Mouse (Mus musculus): ENCODE measurements at regions not wholly inside any gene's neighbourhood (a gene's known extent, or its start where the extent isn't known, plus 50 kb on each side); places are given as distances from the start of the nearest gene placed in this dataset.

- no peak for DNase-seq (ENCODE audit: low spot score in 2 of 2)
Measured at GRCm38 (mm10) chr3:34234391-34234790, 153.3 kb upstream of the Dnajc19 start.

DNA sequence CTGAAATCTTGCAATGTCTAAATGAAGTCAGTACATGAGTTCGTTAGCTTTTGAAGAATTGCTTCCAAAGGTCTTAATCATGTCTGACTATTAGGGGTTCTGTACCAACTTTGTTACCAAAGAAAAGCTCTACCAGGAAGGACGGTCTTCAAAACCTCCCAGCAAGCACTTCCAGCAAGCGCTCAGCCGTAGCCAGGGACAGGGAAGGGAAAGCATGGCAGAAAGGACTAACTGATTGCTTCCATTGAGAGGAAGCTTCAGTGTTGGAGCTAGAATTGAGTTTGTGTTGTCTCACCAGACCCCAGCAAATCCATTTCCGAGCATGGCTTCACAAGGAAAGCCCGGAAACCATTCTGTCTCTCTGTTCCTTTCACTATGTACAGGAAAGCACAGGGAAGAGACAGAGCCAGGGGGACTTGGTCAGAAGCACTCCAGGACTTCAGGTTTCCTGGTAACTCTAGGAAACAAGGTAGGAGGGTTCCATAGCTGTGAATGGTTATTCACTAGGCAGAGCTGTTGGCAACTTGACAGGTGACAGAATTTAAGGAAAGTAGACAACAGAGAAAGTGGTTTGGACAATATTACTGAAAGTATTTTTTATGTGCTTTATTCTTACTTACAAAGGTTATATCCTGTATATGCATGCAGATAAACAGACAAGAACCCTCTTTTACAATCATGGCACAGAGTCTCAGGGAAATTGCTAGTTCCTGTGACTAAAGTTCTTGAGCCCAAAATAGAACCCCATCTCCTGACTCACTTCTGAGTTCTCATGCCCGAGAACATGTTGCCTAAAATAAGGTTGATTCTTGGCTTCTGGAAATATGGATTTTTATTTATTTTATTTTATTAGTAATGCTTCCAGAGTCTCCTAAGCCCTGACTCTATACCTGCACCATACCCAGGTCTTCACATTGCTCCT, 151.5 kb upstream of the Dnajc19 start:
- no peak for DNase-seq (ENCODE audit: low spot score in 2 of 2)

DNA sequence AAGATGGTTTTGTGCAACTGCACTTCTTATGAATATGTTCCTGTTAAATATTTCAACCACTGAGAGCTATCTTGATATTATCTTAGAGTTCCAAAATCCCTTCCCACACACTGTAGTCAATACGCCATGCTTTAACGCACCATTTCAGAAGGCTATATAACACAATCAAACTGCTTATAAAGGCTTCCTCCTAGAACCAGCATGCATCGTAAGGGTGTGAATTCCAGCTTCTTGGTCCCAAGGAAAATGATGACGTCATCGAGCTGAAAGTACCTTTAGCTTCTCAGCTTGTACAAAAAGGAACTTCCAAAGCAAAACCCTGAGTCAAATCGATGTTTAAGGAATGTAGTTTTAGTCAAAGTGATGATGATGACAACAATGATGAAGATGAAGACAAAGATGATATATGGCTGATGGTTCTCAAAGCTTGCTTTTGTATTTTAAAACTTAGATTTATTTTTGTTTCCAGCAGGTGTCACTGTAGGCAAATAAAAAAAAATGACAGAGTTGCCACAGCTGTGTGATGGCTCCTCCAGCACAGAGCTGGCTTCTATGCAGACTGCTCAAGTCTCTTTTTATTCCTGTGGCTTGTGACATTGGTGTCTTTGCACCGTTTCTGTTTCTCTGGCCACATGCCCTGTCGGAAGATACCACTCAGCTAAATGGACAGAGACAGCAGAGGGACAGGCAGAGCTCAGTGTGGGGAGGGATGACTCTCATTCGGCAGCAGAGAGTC, 150.6 kb upstream of the Dnajc19 start:
- peak in 1 of 2 experiments; percentile 21 for DNase-seq (ENCODE audit: low spot score in 2 of 2)

- DNase-seq (ENCODE audit: low spot score in 2 of 2) = no peak
Measured at GRCm38 (mm10) chr3:34222291-34222690, 141.2 kb upstream of the Dnajc19 start.

GRCm38 (mm10) chr3:34219741-34220310, 138.7 kb upstream of the Dnajc19 start:
- DNase-seq (ENCODE audit: low spot score in 2 of 2) = no peak

- DNase-seq (ENCODE audit: low spot score in 2 of 2) = no peak
Measured at GRCm38 (mm10) chr3:34219096-34219495, 138.0 kb upstream of the Dnajc19 start.

DNA sequence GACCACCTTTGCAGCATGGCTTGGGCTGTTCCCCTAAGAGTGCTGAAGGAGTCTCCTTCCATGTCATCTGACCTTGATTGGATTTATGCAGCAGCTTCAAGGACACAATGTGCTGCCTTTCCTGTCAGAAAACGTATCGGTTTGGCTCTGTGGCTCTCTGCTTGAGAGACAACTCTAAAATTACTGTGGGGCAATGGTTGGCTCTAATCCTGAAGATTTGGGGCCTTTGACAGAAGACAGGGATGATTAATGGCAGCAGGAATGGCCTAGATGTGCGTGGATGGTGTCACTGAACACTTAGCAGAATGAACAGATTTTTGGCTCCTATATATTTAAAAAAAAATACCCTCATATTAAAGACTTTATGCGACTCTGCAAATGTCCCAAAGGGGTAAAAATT, 136.8 kb upstream of the Dnajc19 start:
- no peak for DNase-seq (ENCODE audit: low spot score in 2 of 2)

DNA sequence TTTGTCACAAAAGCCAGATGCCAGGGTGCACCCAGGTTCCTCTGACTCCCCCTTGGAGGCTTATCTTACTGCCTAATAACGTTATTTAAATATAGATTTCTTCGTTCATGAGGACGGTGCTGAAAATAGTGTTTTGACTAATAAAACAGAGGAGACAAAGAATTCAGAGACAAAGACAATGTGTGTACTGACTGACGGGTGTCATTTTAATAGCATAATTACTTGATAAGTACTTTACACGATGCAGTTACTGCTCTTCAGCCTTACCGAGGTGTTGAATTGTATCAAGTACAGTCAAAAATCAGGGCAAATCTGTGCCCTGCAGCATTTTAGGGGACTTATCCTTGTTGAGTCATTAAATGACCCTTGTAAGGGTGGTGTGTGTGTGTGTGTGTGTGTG, 133.1 kb upstream of the Dnajc19 start:
- DNase-seq (ENCODE audit: low spot score in 2 of 2) = no peak

GRCm38 (mm10) chr3:34206454-34206853, 125.3 kb upstream of the Dnajc19 start:
- DNase-seq (ENCODE audit: low spot score in 2 of 2) = no peak

GRCm38 (mm10) chr3:34198228-34198627, 117.1 kb upstream of the Dnajc19 start:
- DNase-seq (ENCODE audit: low spot score in 2 of 2) = peak; percentile 22 to 36

DNA sequence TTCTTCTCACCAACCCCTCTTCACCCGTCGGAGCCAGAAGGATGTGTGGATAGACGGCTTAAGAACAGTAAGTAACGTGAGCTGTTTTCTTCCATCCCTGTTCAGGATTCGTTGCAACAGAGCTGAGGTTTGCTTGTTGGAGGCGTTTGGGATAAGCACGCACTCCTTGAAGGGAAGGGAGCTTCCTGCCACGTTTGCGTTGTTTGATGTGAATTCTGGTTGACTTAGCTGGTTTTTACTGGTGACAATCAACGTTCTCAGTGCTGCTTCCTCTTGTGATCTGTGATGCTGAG, 116.0 kb upstream of the Dnajc19 start:
- no peak for DNase-seq (ENCODE audit: low spot score in 2 of 2)

GRCm38 (mm10) chr3:34196451-34197162, 115.5 kb upstream of the Dnajc19 start:
- no peak for DNase-seq (ENCODE audit: low spot score in 2 of 2)

DNA sequence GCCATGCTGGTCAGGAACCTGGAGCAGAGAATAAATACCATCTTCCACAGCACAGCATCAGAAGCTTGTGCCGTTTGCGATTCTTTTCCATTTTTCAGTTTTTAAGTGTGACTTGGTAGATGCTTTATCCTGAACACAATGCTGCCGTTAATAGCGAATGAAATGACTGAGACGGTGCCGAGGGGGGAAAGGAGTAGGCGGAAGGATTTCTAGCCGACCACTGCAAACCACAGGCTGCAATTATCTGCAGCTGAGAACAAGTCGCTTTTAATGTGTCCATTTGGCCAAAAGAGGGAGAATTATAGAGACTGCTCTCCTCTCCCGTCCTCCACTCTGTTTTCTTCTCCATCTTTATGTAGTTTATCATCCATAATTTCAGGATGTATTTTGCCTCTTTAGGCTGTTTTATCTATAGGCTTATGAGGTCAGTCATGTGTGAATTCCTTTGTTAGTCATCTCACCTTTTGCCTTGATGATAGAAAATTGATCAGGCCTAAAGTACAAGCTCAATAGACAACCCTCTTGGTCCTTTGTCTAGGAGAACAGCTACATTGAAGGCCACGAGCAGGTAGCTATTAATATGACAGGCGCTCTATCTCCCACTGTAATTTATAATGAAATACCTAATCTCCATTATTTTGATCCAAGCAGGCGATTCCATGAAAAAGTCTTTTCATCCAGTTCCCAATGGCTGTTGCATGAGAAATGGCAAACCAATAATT, 114.8 kb upstream of the Dnajc19 start:
- no peak for DNase-seq (ENCODE audit: low spot score in 2 of 2)

DNA sequence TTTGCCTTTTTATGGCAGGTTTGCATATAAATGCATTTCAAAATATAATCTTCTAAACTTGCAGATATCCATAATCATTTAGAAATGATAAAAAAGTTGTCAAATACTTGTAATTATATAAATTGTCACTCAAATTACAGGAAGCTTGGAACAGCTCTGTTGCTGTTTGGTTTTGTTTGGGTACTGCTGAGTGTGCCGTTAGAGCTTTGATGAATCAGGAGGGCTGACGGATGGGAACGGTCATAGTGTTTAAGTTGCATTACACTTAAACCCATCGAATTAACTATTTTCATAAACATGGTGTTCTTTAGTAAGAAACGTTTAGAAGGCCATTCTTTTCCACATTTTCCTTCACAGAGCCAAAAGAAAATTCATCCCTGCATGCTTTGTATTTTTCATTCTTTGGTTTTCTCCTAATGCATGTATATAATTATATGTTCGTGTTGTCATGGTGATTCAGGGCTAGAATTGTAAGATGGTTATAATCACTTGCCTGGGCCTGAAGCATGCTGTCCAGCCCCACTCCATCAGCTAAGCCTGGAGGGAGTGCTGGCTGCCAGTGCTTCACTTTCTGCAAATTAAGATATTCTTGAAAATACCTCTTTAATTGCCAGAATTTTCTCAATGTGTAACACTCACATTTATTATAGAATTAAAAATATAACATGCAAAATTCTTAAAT, 92.4 kb upstream of the Dnajc19 start:
- DNase-seq (ENCODE audit: low spot score in 2 of 2) = no peak

DNA sequence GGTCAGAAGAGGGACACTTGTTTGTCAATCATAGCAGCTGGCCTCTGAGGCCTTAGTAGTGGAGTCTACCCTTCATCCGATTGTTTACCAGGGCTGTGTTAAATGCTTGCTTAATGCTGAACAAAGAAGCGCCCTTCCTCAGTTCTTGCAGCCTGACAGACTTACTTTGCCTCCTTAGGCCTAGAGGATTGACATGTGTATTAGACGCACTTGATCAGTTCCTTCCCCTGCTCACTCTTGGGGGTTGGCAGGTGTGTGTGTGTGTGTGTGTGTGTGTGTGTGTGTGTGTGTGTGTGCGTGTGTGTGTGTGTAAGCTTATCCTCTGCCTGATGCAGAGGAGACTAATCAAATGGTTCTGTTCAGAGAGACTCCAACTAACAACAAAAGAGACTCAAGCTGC, 91.8 kb upstream of the Dnajc19 start:
- no peak for DNase-seq (ENCODE audit: low spot score in 2 of 2)

DNA sequence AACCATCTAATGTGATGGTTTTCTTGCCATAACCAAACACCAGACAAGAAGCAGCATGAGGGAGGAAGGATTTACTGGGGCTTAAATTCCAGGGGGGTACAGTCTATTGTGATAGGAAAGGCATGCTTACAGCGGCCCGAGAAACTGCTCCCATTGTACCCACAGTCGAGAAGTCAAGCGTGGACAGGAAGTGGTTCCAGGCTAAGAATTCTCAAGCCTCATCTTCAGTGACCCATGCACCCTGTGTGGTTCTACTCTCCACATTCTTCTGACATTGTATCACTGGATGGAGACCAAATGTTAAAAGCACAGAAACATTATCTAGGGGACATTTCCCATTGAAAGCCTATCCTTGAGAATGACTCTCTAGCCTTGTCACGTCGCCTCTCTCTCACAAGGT, 90.8 kb upstream of the Dnajc19 start:
- DNase-seq (ENCODE audit: low spot score in 2 of 2) = no peak

GRCm38 (mm10) chr3:34168087-34168486, 87.0 kb upstream of the Dnajc19 start:
- DNase-seq (ENCODE audit: low spot score in 2 of 2) = no peak

- DNase-seq (ENCODE audit: low spot score in 2 of 2) = no peak
Measured at GRCm38 (mm10) chr3:34150036-34150435, 68.9 kb upstream of the Dnajc19 start.

- no peak for DNase-seq (ENCODE audit: low spot score in 2 of 2)
Measured at GRCm38 (mm10) chr3:34143652-34144051, 62.5 kb upstream of the Dnajc19 start.

GRCm38 (mm10) chr3:34139227-34139626, 58.1 kb upstream of the Dnajc19 start:
- DNase-seq (ENCODE audit: low spot score in 2 of 2) = no peak

DNA sequence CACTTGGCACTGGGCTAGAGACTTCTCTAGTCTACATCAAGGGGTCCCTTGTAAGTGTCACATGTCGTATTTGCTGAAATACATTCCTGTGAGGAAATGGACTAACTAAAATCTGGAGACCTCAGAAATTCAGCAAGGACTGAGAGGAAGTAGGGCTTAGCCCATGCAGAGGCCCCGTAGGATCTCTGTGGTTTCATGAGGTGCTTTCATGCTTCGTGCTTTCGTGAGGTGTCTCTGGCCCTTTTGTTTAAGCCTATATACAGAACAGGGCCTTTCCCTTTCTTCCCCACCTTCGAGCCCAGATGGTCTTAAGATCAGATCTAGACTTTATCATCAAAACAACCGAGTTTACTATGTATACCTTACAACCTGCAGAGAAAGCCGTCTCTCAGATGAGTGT, 56.9 kb upstream of the Dnajc19 start:
- no peak for DNase-seq (ENCODE audit: low spot score in 2 of 2)

All from left cerebral cortex, adult 8-10 months (tissue).